Mouse (Mus musculus) heart, adult 8-10 months (tissue): ENCODE results near the gene Nmnat3. TPM values are rescaled to one million over a fixed set of nuclear protein-coding genes. Genes with fewer than 3 reads are reported as not detected.
A peak's percentile ranks its signal among the peaks of the same experiment; 100 is the strongest.

Experiments
- DNase-seq: peaks from one replicate; pipeline ENCODE4 v3.0.0; 2022; ENCODE audit warnings: low spot score
- total RNA-seq, 4 experiments: library from RNA; stranded (reverse); gene quantifications; 2 replicates each; pipeline ENCODE4 v1.2.4; 2022

The Nmnat3 gene
- total RNA-seq, 4 experiments from 2014 or later, result 17.2 to 24.1 (median 19.5) TPM

- DNase-seq, result no peak
Measured at GRCm38 (mm10) chr9:98354919-98355318, 67.7 kb downstream of the Nmnat3 start.

GRCm38 (mm10) chr9:98361047-98361446, 73.8 kb downstream of the Nmnat3 start:
- DNase-seq, result no peak

DNA sequence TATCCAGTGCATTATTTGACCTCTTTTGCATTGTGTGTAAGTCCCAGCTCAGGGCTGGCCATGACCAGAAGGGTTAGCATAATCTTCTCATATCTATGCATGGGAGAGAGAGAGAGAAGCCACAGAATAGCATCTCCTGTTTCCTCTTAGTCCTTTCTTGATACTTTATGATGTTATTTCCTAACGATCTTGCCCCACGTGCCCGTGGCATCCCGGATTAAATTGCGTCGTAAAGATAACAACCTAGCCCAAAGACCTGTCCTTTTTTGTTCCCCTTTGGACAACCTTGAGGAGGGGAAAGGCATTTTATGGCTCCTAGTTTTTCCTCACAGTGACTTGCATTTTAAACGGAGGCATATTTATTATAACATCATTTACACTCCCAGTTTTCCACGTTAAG, 78.8 kb downstream of the Nmnat3 start:
- DNase-seq, result no peak

GRCm38 (mm10) chr9:98367333-98367962, 80.2 kb downstream of the Nmnat3 start:
- DNase-seq, result no peak

GRCm38 (mm10) chr9:98369707-98370106, 82.5 kb downstream of the Nmnat3 start:
- DNase-seq, result no peak

DNA sequence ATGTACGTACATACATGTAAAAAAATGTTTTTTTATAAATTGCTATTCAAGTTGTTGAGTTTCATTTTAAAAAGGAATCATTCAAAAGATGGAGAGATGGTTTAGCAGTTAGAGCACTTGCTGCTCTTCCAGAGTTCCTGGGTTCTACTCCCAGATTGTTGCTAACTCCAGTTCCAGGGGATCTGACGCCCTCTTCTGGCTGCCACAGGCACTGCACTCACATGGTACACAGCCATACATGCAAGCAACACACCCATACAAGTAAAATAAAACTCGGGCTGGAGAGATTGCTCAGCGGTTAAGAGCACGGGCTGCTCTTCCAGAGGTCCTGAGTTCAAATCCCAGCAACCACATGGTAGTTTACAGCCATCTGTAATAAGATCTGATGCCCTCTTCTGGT, 86.1 kb downstream of the Nmnat3 start:
- DNase-seq, result no peak

- no peak for DNase-seq
Measured at GRCm38 (mm10) chr9:98374897-98375296, 87.7 kb downstream of the Nmnat3 start.

- no peak for DNase-seq
Measured at GRCm38 (mm10) chr9:98375329-98376170, 88.3 kb downstream of the Nmnat3 start.

DNA sequence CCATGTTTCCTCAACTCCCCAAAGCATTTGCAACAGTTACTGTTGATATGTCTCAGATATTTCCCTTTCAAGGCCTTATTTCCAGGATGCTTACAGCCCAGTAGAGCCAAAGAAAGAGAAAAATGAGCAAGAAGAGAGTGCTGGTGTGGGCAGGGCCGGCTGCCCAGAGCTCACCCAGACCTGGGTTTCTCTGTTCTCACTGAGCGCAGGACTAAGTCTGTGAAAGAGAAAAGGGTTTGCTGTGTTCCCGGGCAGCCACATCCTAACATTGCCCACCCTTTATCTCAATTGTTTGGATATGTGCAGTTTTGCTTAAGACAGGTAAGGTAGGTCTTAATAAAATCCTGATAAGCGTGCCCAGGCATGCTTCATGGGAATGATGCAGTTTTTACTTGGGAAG, 92.5 kb downstream of the Nmnat3 start:
- DNase-seq, result no peak

DNA sequence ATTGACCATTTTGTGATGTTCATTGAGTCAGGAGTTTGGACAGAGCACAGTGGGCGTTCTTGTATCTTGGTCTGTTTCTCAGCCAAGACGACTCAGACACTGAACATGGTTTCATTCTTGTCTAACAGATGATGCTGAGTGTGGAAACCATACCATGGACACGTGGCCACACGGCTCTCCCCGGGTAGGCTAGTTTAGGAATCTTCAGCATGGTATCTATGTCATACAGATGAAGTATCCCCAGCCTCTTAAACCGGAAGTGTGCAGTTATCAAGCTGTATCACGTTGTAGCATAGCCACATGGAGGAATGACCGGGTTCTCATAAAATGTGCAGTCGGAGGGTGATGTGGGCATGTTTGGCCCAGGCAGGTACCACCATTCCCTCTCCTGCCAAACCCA, 93.4 kb downstream of the Nmnat3 start:
- no peak for DNase-seq

GRCm38 (mm10) chr9:98387741-98388632, 100.8 kb downstream of the Nmnat3 start:
- peak; percentile 37 for DNase-seq

DNA sequence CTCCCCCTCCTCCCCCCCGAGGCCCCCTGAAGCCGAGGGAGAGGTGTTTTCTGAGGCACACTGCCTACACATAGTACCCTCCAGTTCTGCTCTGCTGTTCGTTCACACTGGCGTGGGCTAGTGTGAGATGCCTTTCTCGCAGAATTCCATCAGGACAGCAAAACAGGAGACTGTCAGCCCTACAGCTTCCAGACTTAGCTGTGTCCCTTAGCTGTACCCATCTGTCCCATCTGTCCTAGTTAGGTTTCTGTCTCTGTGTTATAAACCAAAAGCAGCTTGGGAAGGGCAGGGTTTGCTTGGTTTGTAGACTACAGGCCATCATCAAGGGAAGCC, 101.4 kb downstream of the Nmnat3 start:
- no peak for DNase-seq

DNA sequence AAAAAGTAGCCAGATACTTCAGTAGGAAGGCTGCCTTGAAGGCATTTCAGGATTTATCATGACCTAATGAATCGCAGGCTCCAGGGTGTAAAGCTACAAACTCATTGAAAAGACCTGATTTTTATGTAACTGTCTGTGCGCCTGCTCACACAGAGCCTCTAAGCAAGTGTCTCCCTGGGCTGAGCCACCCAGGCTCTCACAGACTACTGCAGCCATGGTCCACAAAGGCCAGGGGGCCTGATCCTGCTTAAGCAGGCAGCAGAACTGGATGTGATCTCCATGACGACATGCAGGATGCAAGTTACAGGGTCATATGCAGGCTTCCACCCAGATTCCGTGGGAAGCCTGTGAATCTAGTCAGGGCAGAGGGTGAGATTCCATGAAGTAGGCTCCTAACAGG, 106.3 kb downstream of the Nmnat3 start:
- no peak for DNase-seq

- DNase-seq, result no peak
Measured at GRCm38 (mm10) chr9:98397211-98397610, 110.0 kb downstream of the Nmnat3 start.

GRCm38 (mm10) chr9:98397866-98398265, 110.6 kb downstream of the Nmnat3 start:
- no peak for DNase-seq

- no peak for DNase-seq
Measured at GRCm38 (mm10) chr9:98400185-98400894, 113.1 kb downstream of the Nmnat3 start.

GRCm38 (mm10) chr9:98401611-98402010, 114.4 kb downstream of the Nmnat3 start:
- no peak for DNase-seq

- no peak for DNase-seq
Measured at GRCm38 (mm10) chr9:98407771-98408170, 120.5 kb downstream of the Nmnat3 start.

DNA sequence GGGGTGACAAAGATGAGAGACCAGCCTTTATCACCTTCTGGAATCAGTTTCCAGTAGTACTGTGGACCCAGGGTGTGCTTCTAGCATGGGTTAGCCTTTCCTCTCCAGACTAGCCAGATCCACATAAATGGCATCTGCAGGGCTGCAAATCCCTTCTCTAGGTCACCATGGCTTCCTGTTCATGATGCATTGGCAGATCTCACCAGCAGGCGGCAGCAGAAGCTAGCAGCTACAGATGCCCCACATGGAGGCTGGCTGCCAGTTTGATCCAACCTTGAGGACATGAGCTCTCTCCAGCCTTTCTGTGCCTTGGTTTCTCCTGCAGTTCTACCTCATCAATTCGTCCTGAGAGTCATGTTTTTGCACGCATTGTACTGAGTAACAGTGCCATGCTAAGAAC, 121.9 kb downstream of the Nmnat3 start:
- peak; percentile 53 for DNase-seq

- no peak for DNase-seq
Measured at GRCm38 (mm10) chr9:98415427-98415826, 128.2 kb downstream of the Nmnat3 start.

- DNase-seq, result no peak
Measured at GRCm38 (mm10) chr9:98417919-98418318, 130.7 kb downstream of the Nmnat3 start.

GRCm38 (mm10) chr9:98418346-98418745, 131.1 kb downstream of the Nmnat3 start:
- DNase-seq, result no peak
